Mouse (Mus musculus): ENCODE data around the gene Dlx6.

The Dlx6 gene

GRCm38 (mm10) chr6:6863160-6863870 is at the start of gene Dlx6:
Dlx6 (plus strand) TSS chr6:6863334.
- DNase-seq (ENCODE audit: low spot score), result no peak

- DNase-seq (ENCODE audit: low spot score), result no peak
Observed at GRCm38 (mm10) chr6:6816821-6817220, 46.3 kb upstream of the Dlx6 start.

GRCm38 (mm10) chr6:6818036-6818788 is 44.9 kb upstream of the Dlx6 start:
- no peak for DNase-seq (ENCODE audit: low spot score)

GRCm38 (mm10) chr6:6819134-6819533 is 44.0 kb upstream of the Dlx6 start:
- no peak for DNase-seq (ENCODE audit: low spot score)

GRCm38 (mm10) chr6:6825313-6825712 is 37.8 kb upstream of the Dlx6 start:
- DNase-seq (ENCODE audit: low spot score), result no peak

GRCm38 (mm10) chr6:6826861-6827260 is 36.3 kb upstream of the Dlx6 start:
- DNase-seq (ENCODE audit: low spot score), result no peak

GRCm38 (mm10) chr6:6830446-6830845 is 32.7 kb upstream of the Dlx6 start:
- DNase-seq (ENCODE audit: low spot score), result no peak

GRCm38 (mm10) chr6:6833301-6833700 is 29.8 kb upstream of the Dlx6 start:
- no peak for DNase-seq (ENCODE audit: low spot score)

GRCm38 (mm10) chr6:6848541-6848940 is 14.6 kb upstream of the Dlx6 start:
- no peak for DNase-seq (ENCODE audit: low spot score)

- no peak for DNase-seq (ENCODE audit: low spot score)
Observed at GRCm38 (mm10) chr6:6849744-6850143, 13.4 kb upstream of the Dlx6 start.

GRCm38 (mm10) chr6:6850324-6851060 is 12.6 kb upstream of the Dlx6 start:
- DNase-seq (ENCODE audit: low spot score), result no peak

- no peak for DNase-seq (ENCODE audit: low spot score)
Observed at GRCm38 (mm10) chr6:6851166-6851565, 12.0 kb upstream of the Dlx6 start.

- no peak for DNase-seq (ENCODE audit: low spot score)
Observed at GRCm38 (mm10) chr6:6852944-6853343, 10.2 kb upstream of the Dlx6 start.

GRCm38 (mm10) chr6:6854176-6854575 is 9.0 kb upstream of the Dlx6 start:
- no peak for DNase-seq (ENCODE audit: low spot score)

- no peak for DNase-seq (ENCODE audit: low spot score)
Observed at GRCm38 (mm10) chr6:6854902-6855745, 8.0 kb upstream of the Dlx6 start.

- no peak for DNase-seq (ENCODE audit: low spot score)
Observed at GRCm38 (mm10) chr6:6855746-6856185, 7.4 kb upstream of the Dlx6 start.

- DNase-seq (ENCODE audit: low spot score), result no peak
Observed at GRCm38 (mm10) chr6:6856316-6856715, 6.8 kb upstream of the Dlx6 start.

GRCm38 (mm10) chr6:6856881-6857280 is 6.3 kb upstream of the Dlx6 start:
- DNase-seq (ENCODE audit: low spot score), result no peak

- no peak for DNase-seq (ENCODE audit: low spot score)
Observed at GRCm38 (mm10) chr6:6857766-6858165, 5.4 kb upstream of the Dlx6 start.

- no peak for DNase-seq (ENCODE audit: low spot score)
Observed at GRCm38 (mm10) chr6:6858571-6858970, 4.6 kb upstream of the Dlx6 start.

GRCm38 (mm10) chr6:6859111-6859949 is 3.8 kb upstream of the Dlx6 start:
- DNase-seq (ENCODE audit: low spot score), result no peak
